ENCODE assay signal across 12 mouse cellular contexts in the genomic region with DNA sequence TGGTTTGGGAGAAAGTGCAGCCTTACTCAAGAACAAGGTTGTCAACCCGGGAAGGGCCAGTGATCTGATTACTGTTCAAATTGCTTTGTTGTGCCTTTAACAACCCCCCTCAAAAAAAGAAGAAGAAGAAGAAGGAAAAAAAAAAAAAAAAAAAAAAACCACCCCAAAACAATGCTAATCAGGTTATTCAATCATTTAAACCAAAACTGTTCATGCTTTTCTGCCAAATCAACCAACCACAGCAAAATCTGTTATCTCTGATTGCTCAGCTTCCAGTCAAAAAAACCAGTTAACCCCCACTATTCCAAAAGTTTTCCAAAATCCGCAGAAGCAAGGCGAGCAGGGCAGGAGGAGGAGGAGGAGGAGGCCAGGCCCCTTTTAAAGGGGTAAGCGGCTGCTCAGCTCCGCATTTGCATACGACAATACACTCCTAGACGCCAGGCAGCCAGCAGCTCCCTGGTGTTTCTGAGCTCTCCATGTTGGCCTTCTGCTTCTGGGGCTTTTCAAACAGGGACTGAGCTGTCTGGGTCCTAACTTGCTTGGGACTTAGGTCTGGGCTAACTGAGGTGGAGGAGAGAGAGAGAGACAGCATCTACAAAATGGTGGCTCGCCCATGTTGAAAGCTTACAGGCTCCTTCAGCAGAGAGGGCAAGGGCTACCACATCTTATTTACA. TPM values are rescaled to one million over a fixed set of nuclear protein-coding genes. Genes with fewer than 3 reads are reported as not detected.
DNase-seq lines count a peak whose midpoint lies in the region; ATAC-seq and TF ChIP-seq lines count a peak whose summit lies in the region.
"Had no signal": no experiment of that assay in that cellular context is flagged by ENCODE, and none has a peak within 500 bp of the region (broad histone marks: within the 10 kb centered on the region; RNA-seq: fewer than 3 reads in every experiment).

No protein-coding gene starts in this region.

- H3K9ac ChIP-seq in ES-E14 (ENCODE audit: insufficient read depth, low read depth, low read length, poor library complexity, severe bottlenecking): no peak overlapping the region
- peak overlapping the region; percentile 36; the same call in 1 of the 2 replicates for H3K9ac ChIP-seq in midbrain, embryonic 11.5 days (ENCODE audit: low read length)
- H3K9ac ChIP-seq: heart, embryonic 15.5 days had no signal

- H3K4me2 ChIP-seq in midbrain, embryonic 11.5 days: peak overlapping the region; percentile 17; the same call in 1 of the 2 replicates
- H3K4me2 ChIP-seq: heart, embryonic 15.5 days had no signal

- ATAC-seq in midbrain, embryonic 11.5 days (ENCODE audit: low FRiP score): peak; percentile 92
- ATAC-seq: activated CD4-positive, CD25-positive, alpha-beta regulatory T cell, adult 4 months had no signal

- no peaks in the 10 kb centered on the region for H3K27me3 ChIP-seq in heart, embryonic 10.5 days (ENCODE audit: insufficient read depth, poor library complexity, severe bottlenecking)
- no peaks in the 10 kb centered on the region for H3K27me3 ChIP-seq in forebrain, embryonic 10.5 days (ENCODE audit: poor library complexity, severe bottlenecking)
- no peaks in the 10 kb centered on the region for H3K27me3 ChIP-seq in midbrain, embryonic 11.5 days (ENCODE audit: control insufficient read depth, insufficient read depth, low read length)
- H3K27me3 ChIP-seq: heart, embryonic 15.5 days had no signal

- H3K4me1 ChIP-seq in heart, embryonic 10.5 days: peaks cover 10% of the 10 kb centered on the region; the same call in 1 of the 2 replicates
- H3K4me1 ChIP-seq in ES-E14 (ENCODE audit: control insufficient read depth in 2 of 2, insufficient read depth in 2 of 2, low read length in 2 of 2, poor library complexity in 1 of 2): peaks cover 0 to 5% of the 10 kb centered on the region in 2 experiments; a peak in 1 of 4 replicates
- H3K4me1 ChIP-seq in forebrain, embryonic 10.5 days: peaks cover 16% of the 10 kb centered on the region
- H3K4me1 ChIP-seq in midbrain, embryonic 11.5 days (ENCODE audit: control insufficient read depth, insufficient read depth, low read length): peaks cover 13% of the 10 kb centered on the region

- DNase-seq in heart, embryonic 10.5 days (ENCODE audit: low spot score): no peak
- no peak for DNase-seq in heart, postnatal 14 days
- peak; percentile 15 for DNase-seq in ES-E14 (ENCODE audit: low read depth, low spot score)
- DNase-seq in forebrain, embryonic 10.5 days (ENCODE audit: extremely low spot score, low spot score): peak; percentile 37
- peak; percentile 92 for DNase-seq in midbrain, embryonic 11.5 days (ENCODE audit: low spot score, missing footprints)
- no peak for DNase-seq in testis, postnatal 10 days (ENCODE audit: low spot score)
- DNase-seq in yolk sac, embryonic 10.5 days (ENCODE audit: low spot score): no peak
- DNase-seq in right cerebral cortex, postnatal 36 days (ENCODE audit: low spot score in 2 of 2): no peak
- DNase-seq: lung, postnatal 36 days; right cerebral cortex, postnatal 14 days had no signal

- H3K27ac ChIP-seq in heart, embryonic 10.5 days: peak overlapping the region; percentile 67
- no peak overlapping the region for H3K27ac ChIP-seq in ES-E14 (ENCODE audit: insufficient read depth, low read depth, low read length, poor library complexity, severe bottlenecking)
- H3K27ac ChIP-seq in forebrain, embryonic 10.5 days: peak overlapping the region; percentile 72
- H3K27ac ChIP-seq in midbrain, embryonic 11.5 days (ENCODE audit: low read depth, low read length): peak overlapping the region; percentile 71
- H3K27ac ChIP-seq: heart, embryonic 15.5 days had no signal

- in situ Hi-C loops in ES-E14 (cut with MboI; ENCODE audit: low sequenced_read_pairs in 2 of 2, unreplicated experiment in 2 of 2): no loop called here

- no peaks in the 10 kb centered on the region for H3K36me3 ChIP-seq in heart, embryonic 10.5 days
- H3K36me3 ChIP-seq in ES-E14 (ENCODE audit: control insufficient read depth, insufficient read depth, low read length, poor library complexity, severe bottlenecking): no peaks in the 10 kb centered on the region
- peaks cover 25% of the 10 kb centered on the region for H3K36me3 ChIP-seq in forebrain, embryonic 10.5 days (replicated peaks)
- no peaks in the 10 kb centered on the region for H3K36me3 ChIP-seq in midbrain, embryonic 11.5 days (ENCODE audit: control insufficient read depth, insufficient read depth, low read length)
- H3K36me3 ChIP-seq: heart, embryonic 15.5 days had no signal

- no peaks in the 10 kb centered on the region for H3K9me3 ChIP-seq in heart, embryonic 10.5 days
- H3K9me3 ChIP-seq in ES-E14 (ENCODE audit: control insufficient read depth, insufficient read depth, low read depth, low read length): no peaks in the 10 kb centered on the region
- no peaks in the 10 kb centered on the region for H3K9me3 ChIP-seq in forebrain, embryonic 10.5 days
- H3K9me3 ChIP-seq in midbrain, embryonic 11.5 days (ENCODE audit: control insufficient read depth, low read length): no peaks in the 10 kb centered on the region
- H3K9me3 ChIP-seq: heart, embryonic 15.5 days had no signal

- H3K4me3 ChIP-seq in heart, embryonic 10.5 days: peak overlapping the region; percentile 31; the same call in 1 of the 2 replicates
- H3K4me3 ChIP-seq in ES-E14 (ENCODE audit: insufficient read depth in 1 of 2, low read depth in 1 of 2, low read length in 2 of 2, poor library complexity in 1 of 2, severe bottlenecking in 1 of 2): no peak overlapping the region
- peak overlapping the region; percentile 5; the same call in 1 of the 2 replicates for H3K4me3 ChIP-seq in forebrain, embryonic 10.5 days
- no peak overlapping the region for H3K4me3 ChIP-seq in midbrain, embryonic 11.5 days (ENCODE audit: low read depth, low read length)
- H3K4me3 ChIP-seq: heart, embryonic 15.5 days had no signal

- 22% methylated on average over 8 of the region's 8 CpGs for WGBS in heart, embryonic 10.5 days
- WGBS in forebrain, embryonic 10.5 days: 16% methylated on average over 8 of the region's 8 CpGs
- WGBS in midbrain, embryonic 11.5 days: 11% methylated on average over 8 of the region's 8 CpGs

- intact Hi-C loops in heart, postnatal 14 days (cut with DNase I): no loop called here

TF ChIP-seq in ES-E14, 5 proteins besides CTCF, POLR2A, EP300 and RAD21:
- TF ChIP-seq MAFK (IDR thresholded peaks at IDR 0.05; ENCODE audit: insufficient read depth, low read depth, low read length) (no peak), CHD2 (IDR thresholded peaks at IDR 0.05; ENCODE audit: low read depth, low read length) (no peak), ZC3H11A (IDR thresholded peaks at IDR 0.05; ENCODE audit: borderline replicate concordance, low read depth, low read length) (no peak), HCFC1 (IDR thresholded peaks at IDR 0.05; ENCODE audit: borderline replicate concordance, insufficient read depth, low read length) (no peak), ZNF384 (IDR thresholded peaks at IDR 0.05; ENCODE audit: low read depth, low read length) (no peak)
TF ChIP-seq in ES-E14: peak in this region for 0.

RNA-seq across cellular contexts. Expression of gene Satb1, which starts 42.6 kb away (rescaled TPM):
- polyA plus RNA-seq in heart, embryonic 10.5 days (2016; fragmentation: Nextera tagmentation; extraction: Ambion mirVana): 7.2 and 9.0 TPM in 2 replicates
- 10 to 100 TPM; 27.1 to 63.8 TPM for total RNA-seq in heart, postnatal 14 days (2021)
- total RNA-seq in ES-E14 (2012; rRNA removed): 4.1 and 6.5 TPM in 2 replicates
- polyA plus RNA-seq in forebrain, embryonic 10.5 days (2016; fragmentation: Nextera tagmentation; extraction: Ambion mirVana): 17.9 and 19.7 TPM in 2 replicates
- polyA plus RNA-seq in midbrain, embryonic 11.5 days (2014; fragmentation: Nextera tagmentation; extraction: Ambion mirVana): 30.0 and 31.9 TPM in 2 replicates

Comparison
In these comparisons a context has a peak if more than half of its experiments do, and no peak if none do; other contexts are left out.
1. DNase-seq: peak in ES-E14 (single experiment), forebrain, embryonic 10.5 days (single experiment) and midbrain, embryonic 11.5 days (single experiment); none in heart, embryonic 10.5 days (single experiment), heart, postnatal 14 days (0 of 2), testis, postnatal 10 days (single experiment), yolk sac, embryonic 10.5 days (single experiment) and right cerebral cortex, postnatal 36 days (0 of 2).
2. H3K4me3 ChIP-seq: peak in heart, embryonic 10.5 days (single experiment) and forebrain, embryonic 10.5 days (single experiment); none in ES-E14 (0 of 2) and midbrain, embryonic 11.5 days (single experiment).